Comparison of ENCODE assay signal across 10 mouse cellular contexts in genomic region chr2:61221676-61222075, GRCm38 (mm10).
A peak's percentile ranks its signal among the peaks of the same experiment; 100 is the strongest.
DNase-seq lines count a peak whose midpoint lies in the region; ATAC-seq and TF ChIP-seq lines count a peak whose summit lies in the region.
"Had no signal": no experiment of that assay in that cellular context is flagged by ENCODE, and none has a peak within 500 bp of the region (broad histone marks: within the 10 kb centered on the region; RNA-seq: fewer than 3 reads in every experiment).

No protein-coding gene starts in this region.

- H3K4me3 ChIP-seq in hindbrain, postnatal 0 days (ENCODE audit: low read length) = no peak overlapping the region
- H3K4me3 ChIP-seq in hindbrain, embryonic 16.5 days (ENCODE audit: low read length) = no peak overlapping the region
- H3K4me3 ChIP-seq in lung, adult 2 months (replicated peaks; ENCODE audit: extremely low read depth, low read depth, low read length) = no peak overlapping the region
- H3K4me3 ChIP-seq in forebrain, embryonic 16.5 days (replicated peaks; ENCODE audit: low read length) = no peak overlapping the region
- H3K4me3 ChIP-seq: heart, adult 2 months; liver, embryonic 13.5 days had no signal

- H3K9ac ChIP-seq in hindbrain, postnatal 0 days (replicated peaks; ENCODE audit: low read length) = no peak overlapping the region
- no peak overlapping the region for H3K9ac ChIP-seq in hindbrain, embryonic 16.5 days (ENCODE audit: low read depth, low read length)
- H3K9ac ChIP-seq in forebrain, embryonic 16.5 days (replicated peaks; ENCODE audit: low read depth, low read length) = no peak overlapping the region
- H3K9ac ChIP-seq: liver, embryonic 13.5 days had no signal

- peak; percentile 12 to 29 for DNase-seq in adrenal gland, adult (ENCODE audit: inconsistent age in 2 of 2, low spot score in 1 of 2)
- no peak for DNase-seq in adrenal gland, postnatal 4 days (ENCODE audit: low spot score in 2 of 2)
- DNase-seq in hindbrain, postnatal 0 days (ENCODE audit: low spot score) = peak; percentile 18
- peak; percentile 83 for DNase-seq in adipocyte (ENCODE audit: low spot score)
- peak; percentile 19 for DNase-seq in lung, adult 2 months
- DNase-seq in spleen, adult 12 weeks (ENCODE audit: low spot score) = no peak
- DNase-seq: liver, embryonic 13.5 days had no signal

- H3K27me3 ChIP-seq in hindbrain, postnatal 0 days (ENCODE audit: insufficient read depth, low read length) = no peaks in the 10 kb centered on the region
- no peaks in the 10 kb centered on the region for H3K27me3 ChIP-seq in hindbrain, embryonic 16.5 days (replicated peaks; ENCODE audit: control insufficient read depth, insufficient read depth, low read length)
- no peaks in the 10 kb centered on the region for H3K27me3 ChIP-seq in forebrain, embryonic 16.5 days (replicated peaks; ENCODE audit: control insufficient read depth, insufficient read depth, low read length)
- H3K27me3 ChIP-seq: liver, embryonic 13.5 days had no signal

- H3K9me3 ChIP-seq in hindbrain, postnatal 0 days (ENCODE audit: low read length) = no peaks in the 10 kb centered on the region
- H3K9me3 ChIP-seq in hindbrain, embryonic 16.5 days (ENCODE audit: control insufficient read depth, low read length) = no peaks in the 10 kb centered on the region
- no peaks in the 10 kb centered on the region for H3K9me3 ChIP-seq in forebrain, embryonic 16.5 days (ENCODE audit: control insufficient read depth, low read length)
- H3K9me3 ChIP-seq: liver, embryonic 13.5 days had no signal

- H3K36me3 ChIP-seq in hindbrain, postnatal 0 days (ENCODE audit: insufficient read depth, low read length) = no peaks in the 10 kb centered on the region
- H3K36me3 ChIP-seq in hindbrain, embryonic 16.5 days (ENCODE audit: control insufficient read depth, insufficient read depth, low read length) = no peaks in the 10 kb centered on the region
- H3K36me3 ChIP-seq in forebrain, embryonic 16.5 days (ENCODE audit: control insufficient read depth, insufficient read depth) = no peaks in the 10 kb centered on the region
- H3K36me3 ChIP-seq: liver, embryonic 13.5 days had no signal

- no peak overlapping the region for H3K4me2 ChIP-seq in hindbrain, postnatal 0 days (ENCODE audit: low read depth, low read length)
- H3K4me2 ChIP-seq in hindbrain, embryonic 16.5 days (ENCODE audit: low read length) = no peak overlapping the region
- H3K4me2 ChIP-seq in forebrain, embryonic 16.5 days (ENCODE audit: low read length) = no peak overlapping the region
- H3K4me2 ChIP-seq: liver, embryonic 13.5 days had no signal

- no peak for TF ChIP-seq POLR2A in lung, adult 2 months (IDR thresholded peaks at IDR 0.05; ENCODE audit: borderline replicate concordance, extremely low read depth, low read depth, low read length)

- H3K27ac ChIP-seq in hindbrain, postnatal 0 days = no peak overlapping the region
- no peak overlapping the region for H3K27ac ChIP-seq in hindbrain, embryonic 16.5 days (ENCODE audit: low read depth, low read length)
- no peak overlapping the region for H3K27ac ChIP-seq in forebrain, embryonic 16.5 days (ENCODE audit: low read length)
- H3K27ac ChIP-seq: heart, adult 2 months; liver, embryonic 13.5 days had no signal

- H3K4me1 ChIP-seq in hindbrain, postnatal 0 days (ENCODE audit: insufficient read depth, low read length) = no peaks in the 10 kb centered on the region
- no peaks in the 10 kb centered on the region for H3K4me1 ChIP-seq in hindbrain, embryonic 16.5 days (ENCODE audit: control insufficient read depth, insufficient read depth, low read depth, low read length)
- H3K4me1 ChIP-seq in lung, adult 2 months (ENCODE audit: control insufficient read depth, insufficient read depth, low read length) = no peaks in the 10 kb centered on the region
- no peaks in the 10 kb centered on the region for H3K4me1 ChIP-seq in forebrain, embryonic 16.5 days (replicated peaks; ENCODE audit: control insufficient read depth, insufficient read depth, low read length)
- H3K4me1 ChIP-seq: liver, embryonic 13.5 days had no signal

- WGBS in hindbrain, postnatal 0 days = 70% methylated on average over 3 of the region's 3 CpGs
- WGBS in hindbrain, embryonic 16.5 days = 78% methylated on average over 3 of the region's 3 CpGs
- WGBS in lung, adult 2 months = 57% methylated on average over 3 of the region's 3 CpGs
- 77% methylated on average over 3 of the region's 3 CpGs for WGBS in forebrain, embryonic 16.5 days

- no peak for ATAC-seq in hindbrain, postnatal 0 days
- ATAC-seq in hindbrain, embryonic 16.5 days = no peak
- ATAC-seq in forebrain, embryonic 16.5 days = no peak

- TF ChIP-seq CTCF in hindbrain, postnatal 0 days (IDR thresholded peaks at IDR 0.05; ENCODE audit: low read depth) = no peak
- TF ChIP-seq CTCF in lung, adult 2 months (IDR thresholded peaks at IDR 0.05; ENCODE audit: insufficient read depth, low read length) = no peak

Comparison
In these comparisons a context has a peak if more than half of its experiments do, and no peak if none do; other contexts are left out.
1. DNase-seq: peak in adrenal gland, adult (2 of 2), hindbrain, postnatal 0 days (single experiment), adipocyte (single experiment) and lung, adult 2 months (single experiment); none in adrenal gland, postnatal 4 days (0 of 2) and spleen, adult 12 weeks (single experiment).